24 mouse cellular contexts compared by ENCODE assay signal in genomic region chr6:67220731-67221130, GRCm38 (mm10).
"Had no signal": no experiment of that assay in that cellular context is flagged by ENCODE, and none has a peak within 500 bp of the region (broad histone marks: within the 10 kb centered on the region; RNA-seq: fewer than 3 reads in every experiment).

No protein-coding gene starts in this region.

- H3K36me3 ChIP-seq: heart, embryonic 10.5 days; heart, embryonic 12.5 days; hindbrain, embryonic 13.5 days; hindbrain, embryonic 15.5 days; kidney, embryonic 15.5 days; limb, embryonic 13.5 days; limb, embryonic 15.5 days; liver, embryonic 12.5 days had no signal

- H3K4me2 ChIP-seq: heart, embryonic 12.5 days; hindbrain, embryonic 13.5 days; hindbrain, embryonic 15.5 days; kidney, embryonic 15.5 days; limb, embryonic 13.5 days; limb, embryonic 15.5 days; liver, embryonic 12.5 days had no signal

- H3K4me3 ChIP-seq: heart, embryonic 10.5 days; heart, embryonic 12.5 days; hindbrain, embryonic 13.5 days; hindbrain, embryonic 15.5 days; kidney, embryonic 15.5 days; left cerebral cortex, adult 2 months; limb, embryonic 13.5 days; limb, embryonic 15.5 days; liver, embryonic 12.5 days had no signal

- H3K27me3 ChIP-seq: heart, embryonic 12.5 days; hindbrain, embryonic 13.5 days; hindbrain, embryonic 15.5 days; kidney, embryonic 15.5 days; limb, embryonic 13.5 days; limb, embryonic 15.5 days had no signal

- H3K9me3 ChIP-seq: heart, embryonic 10.5 days; heart, embryonic 12.5 days; hindbrain, embryonic 13.5 days; hindbrain, embryonic 15.5 days; kidney, embryonic 15.5 days; limb, embryonic 13.5 days; limb, embryonic 15.5 days; liver, embryonic 12.5 days had no signal

- H3K27ac ChIP-seq: heart, embryonic 10.5 days; hindbrain, embryonic 13.5 days; hindbrain, embryonic 15.5 days; hindbrain, postnatal 0 days; kidney, embryonic 15.5 days; kidney, postnatal 0 days; left cerebral cortex, adult 2 months; limb, embryonic 13.5 days; limb, embryonic 15.5 days; liver, embryonic 12.5 days; liver, embryonic 14.5 days had no signal

- ATAC-seq: hindbrain, postnatal 0 days; intestine, embryonic 16.5 days; liver, embryonic 12.5 days had no signal

- H3K4me1 ChIP-seq: hindbrain, embryonic 13.5 days; hindbrain, embryonic 15.5 days; kidney, embryonic 15.5 days; limb, embryonic 13.5 days; limb, embryonic 15.5 days; liver, embryonic 12.5 days had no signal

- H3K9ac ChIP-seq: heart, embryonic 12.5 days; hindbrain, embryonic 13.5 days; hindbrain, embryonic 15.5 days; kidney, embryonic 15.5 days; limb, embryonic 13.5 days; limb, embryonic 15.5 days; liver, embryonic 12.5 days; liver, embryonic 14.5 days had no signal

- DNase-seq: gastrocnemius, postnatal 14 days; gastrocnemius, postnatal 36 days; heart, adult 18-20 months; heart, postnatal 10 days; kidney, adult 11 months; kidney, adult 2 months; kidney, adult 9 months; kidney, postnatal 14 days; kidney, postnatal 36 days; layer of hippocampus, adult 9-11 months; left cerebral cortex, postnatal 4 days had no signal
